Comparison of ENCODE assay signal across 8 mouse cellular contexts in the genomic region with DNA sequence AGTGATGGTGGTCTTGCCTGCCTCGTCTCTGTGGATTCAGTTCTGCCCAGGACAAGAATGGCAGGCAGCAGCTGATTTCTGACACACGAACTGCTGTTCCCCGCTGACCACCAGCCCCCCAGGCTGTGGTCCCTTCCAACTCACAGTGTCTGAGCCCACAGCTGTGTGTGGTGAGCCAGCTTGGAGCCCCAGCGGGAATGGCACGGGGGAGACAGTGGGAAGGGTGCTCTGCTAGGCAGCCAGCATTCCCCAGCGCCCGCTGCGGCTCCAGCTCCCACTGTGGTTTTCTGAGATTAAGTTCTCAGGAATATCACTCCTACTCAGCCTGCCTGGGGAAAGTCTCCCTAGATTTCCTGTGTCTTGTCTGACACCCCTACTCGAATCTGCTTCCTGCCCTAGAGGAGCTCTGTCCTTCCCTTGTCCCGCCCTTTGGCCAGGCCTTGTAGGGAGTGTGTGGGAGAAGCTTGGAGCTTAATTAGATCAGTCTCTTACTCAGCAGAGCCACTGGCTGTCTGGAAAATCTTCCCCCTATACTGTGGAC. TPM values are rescaled to one million over a fixed set of nuclear protein-coding genes. Genes with fewer than 3 reads are reported as not detected.
DNase-seq lines count a peak whose midpoint lies in the region; ATAC-seq and TF ChIP-seq lines count a peak whose summit lies in the region.

No protein-coding gene starts in this region.

- no peak overlapping the region for H3K27ac ChIP-seq in MEL (ENCODE audit: control insufficient read depth, low read depth, low read length)
- peak overlapping the region; percentile 78 for H3K27ac ChIP-seq in kidney, embryonic 15.5 days

- no peaks in the 10 kb centered on the region; the same call in 1 of the 2 replicates for H3K79me2 ChIP-seq in MEL (ENCODE audit: control insufficient read depth, insufficient read depth, low read length, poor library complexity)

- no peaks in the 10 kb centered on the region for H3K27me3 ChIP-seq in MEL (ENCODE audit: control insufficient read depth in 1 of 2, insufficient read depth in 2 of 2, low read length in 2 of 2)
- H3K27me3 ChIP-seq in kidney, embryonic 15.5 days: no peaks in the 10 kb centered on the region

- H3K36me3 ChIP-seq in MEL (ENCODE audit: control insufficient read depth in 1 of 2, insufficient read depth in 2 of 2, low read length in 2 of 2): peaks cover 8 to 16% of the 10 kb centered on the region in 2 experiments
- H3K36me3 ChIP-seq in kidney, embryonic 15.5 days: peaks cover 57% of the 10 kb centered on the region

- no peak for TF ChIP-seq RAD21 in MEL (IDR thresholded peaks at IDR 0.05; ENCODE audit: low read depth, low read length)

- no peak; a peak in 1 of 4 replicates for TF ChIP-seq POLR2A in MEL (IDR thresholded peaks at IDR 0.05; ENCODE audit: control insufficient read depth in 1 of 2, insufficient read depth in 1 of 2, low read depth in 1 of 2, low read length in 2 of 2, poor library complexity in 1 of 2)

- no peak overlapping the region for H3K4me3 ChIP-seq in MEL (ENCODE audit: control insufficient read depth in 1 of 2, insufficient read depth in 1 of 2, low read depth in 2 of 2, low read length in 2 of 2)
- no peak overlapping the region for H3K4me3 ChIP-seq in kidney, embryonic 15.5 days (replicated peaks)

- no peaks in the 10 kb centered on the region for H3K9me3 ChIP-seq in MEL (replicated peaks; ENCODE audit: insufficient read depth, low read length)
- H3K9me3 ChIP-seq in kidney, embryonic 15.5 days (replicated peaks): no peaks in the 10 kb centered on the region

- no peak for TF ChIP-seq EP300 in MEL (IDR thresholded peaks at IDR 0.05; ENCODE audit: low read depth in 1 of 2, low read length in 2 of 2)

- no peak for TF ChIP-seq CTCF in MEL (IDR thresholded peaks at IDR 0.05 in 2 of 3, conservative IDR thresholded peaks at IDR 0.05 in 1 of 3; ENCODE audit: control insufficient read depth in 1 of 3, insufficient read depth in 1 of 3, low read depth in 2 of 3, low read length in 3 of 3, poor library complexity in 1 of 3, severe bottlenecking in 1 of 3)

- DNase-seq in cerebellum, adult 9-10 months: peak; percentile 42
- DNase-seq in cerebellum, postnatal 14 days: no peak
- DNase-seq in MEL (ENCODE audit: low read depth, low spot score): no peak
- DNase-seq in heart, adult 18-20 months: peak; percentile 72 to 83
- peak; percentile 54 for DNase-seq in lung, postnatal 14 days
- no peak for DNase-seq in embryo, embryonic 10.5 days (ENCODE audit: low spot score)

- H3K4me1 ChIP-seq in MEL (ENCODE audit: control insufficient read depth in 1 of 2, insufficient read depth in 2 of 2, low read length in 2 of 2): peaks cover 8 to 10% of the 10 kb centered on the region in 2 experiments
- peaks cover 49% of the 10 kb centered on the region for H3K4me1 ChIP-seq in kidney, embryonic 15.5 days

- peak; percentile 52 for ATAC-seq in kidney, embryonic 15.5 days (replicated peaks; ENCODE audit: low FRiP score)
- ATAC-seq in megakaryocyte, adult 5-6 weeks (ENCODE audit: poor library complexity, severe bottlenecking): no peak

- 41% methylated on average over 10 of the region's 10 CpGs for WGBS in kidney, embryonic 15.5 days

- no peak overlapping the region for H3K4me2 ChIP-seq in kidney, embryonic 15.5 days

- H3K9ac ChIP-seq in MEL (ENCODE audit: control insufficient read depth, low read depth, low read length, poor library complexity, severe bottlenecking): no peak overlapping the region
- H3K9ac ChIP-seq in kidney, embryonic 15.5 days: no peak overlapping the region; the same call in 1 of the 2 replicates

TF ChIP-seq in MEL, 35 proteins besides CTCF, POLR2A, EP300 and RAD21:
- no peak; the same call in 1 of the 2 replicates for TF ChIP-seq CHD2 (IDR thresholded peaks at IDR 0.05; ENCODE audit: low read length)
- no peak for TF ChIP-seq ETS1 (IDR thresholded peaks at IDR 0.05; ENCODE audit: low read depth, low read length)
- TF ChIP-seq RCOR1 (IDR thresholded peaks at IDR 0.05; ENCODE audit: low read depth, low read length): no peak
- 0 out of 2 replicates have a peak, but pooled peaks have one; percentile 19 for TF ChIP-seq POLR2AphosphoS5 (IDR thresholded peaks at IDR 0.05; ENCODE audit: borderline replicate concordance, low read depth, low read length)
- no peak for TF ChIP-seq GATA1 (IDR thresholded peaks at IDR 0.05; ENCODE audit: low read depth, low read length)
- 0 out of 2 replicates have a peak, but pooled peaks have one; percentile 30 for TF ChIP-seq BHLHE40 (IDR thresholded peaks at IDR 0.05; ENCODE audit: borderline replicate concordance, low read depth, low read length)

RNA-seq across cellular contexts. Expression of gene Spc24, which starts 7.8 kb away (rescaled TPM):
- total RNA-seq in MEL (2012; rRNA removed): 304 and 305 TPM in 2 replicates
- polyA plus RNA-seq in MEL (2012; ENCODE audit: insufficient read depth in 1 of 2, insufficient read length in 2 of 2, low read depth in 1 of 2, low replicate concordance in 2 of 2, missing spikeins in 1 of 2): 100 to 1,000 TPM in 1 of 2 experiments, not detected in 1; 377 TPM
- total RNA-seq in heart, adult 18-20 months (2021): 1 to 10 TPM; 4.7 to 6.4 TPM
- polyA plus RNA-seq in kidney, embryonic 15.5 days (2015; fragmentation: Nextera tagmentation; extraction: Ambion mirVana): 126 and 135 TPM in 2 replicates
- 49.8 and 57.8 TPM in 2 replicates for total RNA-seq in megakaryocyte, adult 5-6 weeks (2015)
- 127 and 156 TPM in 2 replicates for total RNA-seq in megakaryocyte, adult 5-6 weeks (2017)

RNA-seq across cellular contexts. Expression of gene Ldlr, which starts 29.0 kb away (rescaled TPM):
- total RNA-seq in MEL (2012; rRNA removed): 58.1 and 69.1 TPM in 2 replicates
- polyA plus RNA-seq in MEL (2012; ENCODE audit: insufficient read depth in 1 of 2, insufficient read length in 2 of 2, low read depth in 1 of 2, low replicate concordance in 2 of 2, missing spikeins in 1 of 2): 10 to 100 TPM in 1 of 2 experiments, not detected in 1; 90.6 TPM
- total RNA-seq in heart, adult 18-20 months (2021): 1 to 10 TPM; 1.9 to 2.4 TPM
- 28.9 and 34.9 TPM in 2 replicates for polyA plus RNA-seq in kidney, embryonic 15.5 days (2015; fragmentation: Nextera tagmentation; extraction: Ambion mirVana)
- 23.8 and 25.6 TPM in 2 replicates for total RNA-seq in megakaryocyte, adult 5-6 weeks (2015)
- 50.1 and 51.5 TPM in 2 replicates for total RNA-seq in megakaryocyte, adult 5-6 weeks (2017)

RNA-seq across cellular contexts. Expression of gene Kank2, which starts 46.2 kb away (rescaled TPM):
- 5.9 and 7.6 TPM in 2 replicates for total RNA-seq in MEL (2012; rRNA removed)
- 10 to 100 TPM in 1 of 2 experiments, not detected in 1; 16.3 TPM for polyA plus RNA-seq in MEL (2012; ENCODE audit: insufficient read depth in 1 of 2, insufficient read length in 2 of 2, low read depth in 1 of 2, low replicate concordance in 2 of 2, missing spikeins in 1 of 2)
- 10 to 100 TPM; 58.1 to 60.8 TPM for total RNA-seq in heart, adult 18-20 months (2021)
- 18.7 and 23.2 TPM in 2 replicates for polyA plus RNA-seq in kidney, embryonic 15.5 days (2015; fragmentation: Nextera tagmentation; extraction: Ambion mirVana)
- total RNA-seq in megakaryocyte, adult 5-6 weeks (2015): 0.73 and 1.2 TPM in 2 replicates
- total RNA-seq in megakaryocyte, adult 5-6 weeks (2017): 0.49 and 1.1 TPM in 2 replicates

Comparison
In these comparisons a context has a peak if more than half of its experiments do, and no peak if none do; other contexts are left out.
1. DNase-seq: peak in cerebellum, adult 9-10 months (single experiment), heart, adult 18-20 months (2 of 2) and lung, postnatal 14 days (single experiment); none in cerebellum, postnatal 14 days (0 of 2), MEL (single experiment) and embryo, embryonic 10.5 days (single experiment).
2. RNA of gene Spc24, which starts 7.8 kb away (total RNA-seq): 304 to 305 TPM in MEL and 49.8 to 156 TPM in megakaryocyte, adult 5-6 weeks; 4.7 to 6.4 TPM in heart, adult 18-20 months; every median in the first group is over 4 times any median in the second.
3. RNA of gene Ldlr, which starts 29.0 kb away (total RNA-seq): 58.1 to 69.1 TPM in MEL and 23.8 to 51.5 TPM in megakaryocyte, adult 5-6 weeks; 1.9 to 2.4 TPM in heart, adult 18-20 months; every median in the first group is over 4 times any median in the second.